Mouse (Mus musculus): ENCODE measurements around the gene Cacnb4.

The Cacnb4 gene

DNA sequence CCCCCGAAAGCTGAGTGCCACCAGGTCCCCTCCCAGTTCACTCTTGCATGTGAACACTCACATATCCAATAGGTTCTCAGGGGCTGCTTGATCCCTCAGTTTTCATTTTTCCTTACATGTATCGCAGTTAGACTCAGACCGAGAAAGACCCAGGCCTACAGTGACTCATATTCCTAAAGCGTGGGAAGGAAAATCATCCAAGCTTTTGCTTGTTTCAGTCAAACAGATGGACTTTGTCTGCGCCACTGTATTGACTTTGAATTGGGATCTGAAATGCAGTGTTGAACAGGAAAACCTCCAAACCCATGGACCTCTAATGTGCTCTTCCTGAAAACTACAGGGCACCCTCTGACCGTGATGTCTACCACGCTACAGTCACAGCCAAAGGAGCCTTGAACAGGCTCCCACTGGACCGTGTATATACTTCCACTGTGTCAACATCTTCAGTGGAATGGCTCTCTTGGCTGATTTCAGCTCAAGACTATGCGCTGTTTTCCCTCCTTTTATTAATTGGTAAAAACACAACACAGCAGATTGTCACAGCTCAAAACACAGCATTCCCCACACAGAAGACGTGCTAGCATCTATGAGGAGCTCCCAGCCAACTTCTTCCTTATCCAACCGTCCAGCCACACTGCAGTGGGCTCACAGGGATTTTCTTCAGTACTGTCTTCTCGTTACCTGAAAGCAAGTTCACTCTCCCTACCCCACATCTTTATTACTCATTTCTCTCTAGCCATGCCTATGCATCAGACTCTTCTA, 215.2 kb downstream of the Cacnb4 start:
- in situ Hi-C loops (cut with MboI; ENCODE audit: low pct_unique_long_range_greater_than_20kb in 1 of 2, low sequenced_read_pairs in 2 of 2, unreplicated experiment in 1 of 2), result no loop called here

- in situ Hi-C loops (cut with MboI; ENCODE audit: low pct_unique_long_range_greater_than_20kb in 1 of 2, low sequenced_read_pairs in 2 of 2, unreplicated experiment in 1 of 2), result no loop called here
Measured at GRCm38 (mm10) chr2:52455606-52456479, 220.8 kb downstream of the Cacnb4 start.

DNA sequence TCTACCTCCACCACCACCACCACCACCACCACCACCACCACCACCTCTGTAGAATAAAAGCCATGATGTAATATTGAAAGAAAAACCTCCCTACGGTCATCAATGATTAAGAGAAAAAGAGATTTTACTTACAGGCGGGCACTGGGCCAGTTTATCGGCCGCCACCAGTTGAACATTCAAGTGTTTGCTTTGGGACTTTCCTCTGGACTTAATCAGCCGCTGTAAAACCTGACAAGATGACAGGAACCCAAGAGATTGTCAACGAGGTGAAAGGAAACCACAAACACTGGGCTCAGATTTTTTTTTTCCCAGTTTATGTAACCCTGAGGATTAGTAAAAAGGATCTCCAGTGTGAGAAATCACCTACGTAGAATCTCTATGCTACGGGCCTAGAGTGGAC, 226.8 kb downstream of the Cacnb4 start:
- in situ Hi-C loops (cut with MboI; ENCODE audit: low pct_unique_long_range_greater_than_20kb in 1 of 2, low sequenced_read_pairs in 2 of 2, unreplicated experiment in 1 of 2), result no loop called here

GRCm38 (mm10) chr2:52448916-52449315, 227.7 kb downstream of the Cacnb4 start:
- in situ Hi-C loops (cut with MboI; ENCODE audit: low pct_unique_long_range_greater_than_20kb in 1 of 2, low sequenced_read_pairs in 2 of 2, unreplicated experiment in 1 of 2), result no loop called here

DNA sequence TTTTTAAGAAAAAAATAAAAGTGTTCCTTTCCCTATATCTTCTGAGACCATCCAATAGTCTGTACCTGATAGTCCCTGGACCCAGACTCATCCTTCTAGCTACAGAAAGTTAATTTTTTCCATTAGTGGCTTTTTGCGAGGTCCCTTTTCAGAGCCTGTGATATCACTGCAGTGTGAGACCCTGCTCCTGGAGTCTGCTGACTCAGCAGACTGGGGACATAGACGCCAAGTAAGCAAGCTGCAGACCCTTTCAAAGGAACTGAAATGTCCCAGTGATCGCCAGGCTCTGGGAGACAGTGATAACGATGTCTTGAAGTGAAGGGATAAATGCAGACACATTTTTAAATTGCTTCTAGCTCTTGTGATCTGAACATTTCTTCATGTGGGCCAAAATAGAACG, 230.0 kb downstream of the Cacnb4 start:
- in situ Hi-C loops (cut with MboI; ENCODE audit: low pct_unique_long_range_greater_than_20kb in 1 of 2, low sequenced_read_pairs in 2 of 2, unreplicated experiment in 1 of 2), result no loop called here

DNA sequence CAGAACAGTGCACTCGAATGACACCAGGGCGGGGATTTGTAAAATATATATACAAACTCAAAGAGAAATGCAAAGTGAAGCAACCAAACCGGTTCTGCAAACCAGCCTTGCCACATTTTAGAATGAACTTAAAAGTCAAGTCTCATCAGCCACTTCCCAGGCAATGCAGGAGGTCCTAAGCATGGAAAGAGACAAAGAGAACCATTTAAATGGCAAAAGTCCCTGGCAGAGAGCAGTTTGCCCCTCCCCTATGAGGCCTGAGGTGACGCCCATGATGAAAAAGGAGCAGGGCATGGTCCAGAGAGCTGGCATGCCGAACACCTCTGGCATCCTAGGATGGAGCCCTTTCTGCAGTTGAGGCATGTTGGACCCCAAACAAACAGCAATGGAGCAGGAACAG, 234.5 kb downstream of the Cacnb4 start:
- in situ Hi-C loops (cut with MboI; ENCODE audit: low pct_unique_long_range_greater_than_20kb in 1 of 2, low sequenced_read_pairs in 2 of 2, unreplicated experiment in 1 of 2), result no loop called here

DNA sequence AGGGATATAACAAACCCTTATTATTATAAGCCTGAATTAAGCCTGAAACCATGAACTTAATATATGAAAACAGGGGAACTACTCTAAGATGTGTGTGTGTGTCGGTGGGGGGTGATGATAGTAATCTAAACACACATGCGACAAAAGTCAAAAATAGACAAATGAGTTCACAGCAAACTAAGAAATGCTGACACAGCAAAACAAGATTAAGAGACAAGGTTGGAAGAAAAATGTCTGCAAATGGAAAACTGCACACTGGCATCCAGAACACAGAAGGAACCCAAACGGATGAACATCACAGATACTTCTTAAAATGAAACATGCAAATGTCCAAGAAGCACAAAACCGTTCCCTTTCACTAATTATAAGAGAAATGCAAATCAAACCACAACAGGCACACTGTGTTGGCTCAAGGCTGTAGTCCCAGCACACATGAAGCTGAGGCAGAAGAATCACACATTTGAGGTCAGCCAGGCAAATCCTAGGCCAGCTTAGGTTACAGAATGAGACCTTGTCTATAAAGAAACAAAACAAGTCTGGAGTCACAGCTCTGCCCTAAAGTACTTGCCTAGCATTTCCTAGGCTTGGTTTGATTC, 236.1 kb downstream of the Cacnb4 start:
- in situ Hi-C loops (cut with MboI; ENCODE audit: low pct_unique_long_range_greater_than_20kb in 1 of 2, low sequenced_read_pairs in 2 of 2, unreplicated experiment in 1 of 2), result no loop called here

DNA sequence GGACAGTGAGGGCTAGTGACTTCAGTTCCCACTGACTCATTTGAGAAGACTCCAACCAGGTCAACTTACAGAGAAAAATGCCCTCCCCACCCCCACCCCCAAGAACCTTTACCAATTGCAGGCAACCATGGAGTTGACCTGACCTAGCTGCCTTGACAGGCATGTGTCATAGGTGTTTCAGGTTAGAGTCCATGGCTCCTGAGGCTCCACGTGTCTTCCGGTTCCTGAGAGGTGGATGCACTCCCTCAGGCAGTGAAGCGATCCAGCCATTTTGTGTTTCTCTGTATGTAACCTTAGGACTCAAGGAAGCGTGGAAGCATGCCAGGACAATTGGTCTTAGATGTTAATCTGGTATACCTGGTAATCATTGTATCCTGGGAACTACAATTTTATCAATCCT, 238.2 kb downstream of the Cacnb4 start:
- in situ Hi-C loops (cut with MboI; ENCODE audit: low pct_unique_long_range_greater_than_20kb in 1 of 2, low sequenced_read_pairs in 2 of 2, unreplicated experiment in 1 of 2), result no loop called here

GRCm38 (mm10) chr2:52438013-52438412, 238.6 kb downstream of the Cacnb4 start:
- in situ Hi-C loops (cut with MboI; ENCODE audit: low pct_unique_long_range_greater_than_20kb in 1 of 2, low sequenced_read_pairs in 2 of 2, unreplicated experiment in 1 of 2), result no loop called here

- in situ Hi-C loops (cut with MboI; ENCODE audit: low pct_unique_long_range_greater_than_20kb in 1 of 2, low sequenced_read_pairs in 2 of 2, unreplicated experiment in 1 of 2), result no loop called here
Measured at GRCm38 (mm10) chr2:52435919-52436632, 240.6 kb downstream of the Cacnb4 start.

- in situ Hi-C loops (cut with MboI; ENCODE audit: low pct_unique_long_range_greater_than_20kb in 1 of 2, low sequenced_read_pairs in 2 of 2, unreplicated experiment in 1 of 2), result no loop called here
Measured at GRCm38 (mm10) chr2:52433365-52433764, 243.3 kb downstream of the Cacnb4 start.

- in situ Hi-C loops (cut with MboI; ENCODE audit: low pct_unique_long_range_greater_than_20kb in 1 of 2, low sequenced_read_pairs in 2 of 2, unreplicated experiment in 1 of 2), result no loop called here
Measured at GRCm38 (mm10) chr2:52427383-52427782, 249.2 kb downstream of the Cacnb4 start.

GRCm38 (mm10) chr2:52426041-52426440, 250.6 kb downstream of the Cacnb4 start:
- in situ Hi-C loops (cut with MboI; ENCODE audit: low pct_unique_long_range_greater_than_20kb in 1 of 2, low sequenced_read_pairs in 2 of 2, unreplicated experiment in 1 of 2), result no loop called here

DNA sequence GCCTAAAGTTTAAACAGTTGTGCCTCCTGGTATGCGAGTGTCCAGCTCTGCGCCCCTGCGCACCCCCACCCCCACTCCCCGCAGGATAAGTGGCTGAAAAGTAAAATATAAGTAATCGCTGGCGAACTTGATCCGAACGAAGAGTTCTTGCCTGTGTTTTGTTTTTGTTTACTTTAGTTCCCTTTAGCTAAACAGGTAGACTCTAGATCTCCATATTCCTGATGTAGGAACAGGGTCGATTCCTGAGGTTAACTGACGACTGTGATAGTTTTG, 251.2 kb downstream of the Cacnb4 start:
- in situ Hi-C loops (cut with MboI; ENCODE audit: low pct_unique_long_range_greater_than_20kb in 1 of 2, low sequenced_read_pairs in 2 of 2, unreplicated experiment in 1 of 2), result no loop called here

DNA sequence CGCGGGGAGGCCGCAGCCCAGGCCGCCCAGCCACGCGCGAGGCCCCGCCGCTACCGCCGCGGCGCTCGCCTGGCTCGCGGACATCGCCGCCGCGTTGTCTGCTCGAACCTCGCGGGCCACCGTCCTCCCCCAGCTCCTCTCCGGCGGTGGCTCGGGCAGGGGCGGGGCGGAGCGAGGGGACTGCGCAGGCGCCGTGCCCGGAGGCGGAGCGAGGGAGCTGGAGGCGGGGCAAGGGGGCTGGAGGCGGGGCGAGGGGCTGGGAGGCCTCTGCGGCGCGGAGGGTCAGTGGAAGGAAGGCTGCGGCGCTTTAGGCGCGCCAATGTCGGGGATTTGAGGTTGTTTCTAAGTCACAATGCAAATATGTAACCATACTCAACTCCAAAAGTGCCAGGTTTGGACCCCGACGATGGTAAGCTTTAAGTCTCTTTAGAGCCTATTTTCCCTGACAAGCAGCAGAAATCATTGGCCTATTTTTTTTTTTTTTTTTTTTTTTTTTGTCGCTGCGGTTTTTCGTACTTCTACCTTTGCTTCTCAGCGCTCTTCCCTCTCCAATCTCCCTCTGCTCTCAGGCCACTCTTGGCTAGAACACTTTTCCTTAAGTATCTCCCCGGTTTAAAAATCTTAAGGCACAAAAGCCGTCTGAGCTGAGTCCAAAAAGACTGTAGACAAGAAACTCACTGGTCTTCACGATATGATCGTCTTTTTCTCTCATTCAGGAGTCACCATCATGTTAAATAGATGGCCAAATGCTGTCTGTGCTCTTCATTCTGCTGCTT, 251.7 kb downstream of the Cacnb4 start, which contains the start of gene Arl5a:
TSS of gene Arl5a (minus strand) at position 155 of the 776 bp plus-strand sequence.
- in situ Hi-C loops (cut with MboI; ENCODE audit: low pct_unique_long_range_greater_than_20kb in 1 of 2, low sequenced_read_pairs in 2 of 2, unreplicated experiment in 1 of 2), result no loop called here

DNA sequence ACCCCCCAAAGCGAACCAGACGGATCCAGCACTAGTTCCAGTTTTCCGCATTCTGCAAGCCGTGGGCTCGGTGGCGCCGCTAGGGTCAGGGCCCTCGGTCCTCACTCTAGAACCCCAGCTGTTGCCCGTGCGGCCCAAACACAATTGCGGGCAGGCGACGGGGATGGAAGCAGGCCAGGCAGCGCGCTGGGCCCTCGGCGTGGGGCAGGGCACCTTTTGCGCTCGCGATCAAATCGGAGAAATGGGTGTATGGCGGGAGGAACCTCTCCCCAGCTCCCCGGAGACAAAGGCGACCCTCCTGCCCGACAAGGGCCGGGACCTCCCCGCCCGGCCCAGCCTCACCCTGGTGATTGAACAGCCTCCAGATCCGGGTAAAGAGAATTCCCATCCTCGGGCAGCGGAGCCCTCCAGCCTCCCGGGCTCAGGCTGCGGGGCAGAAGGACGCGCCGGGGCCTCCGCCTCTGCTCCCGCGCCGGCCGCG, 252.3 kb downstream of the Cacnb4 start:
- in situ Hi-C loops (cut with MboI; ENCODE audit: low pct_unique_long_range_greater_than_20kb in 1 of 2, low sequenced_read_pairs in 2 of 2, unreplicated experiment in 1 of 2), result no loop called here

GRCm38 (mm10) chr2:52423611-52424247, 252.9 kb downstream of the Cacnb4 start:
- in situ Hi-C loops (cut with MboI; ENCODE audit: low pct_unique_long_range_greater_than_20kb in 1 of 2, low sequenced_read_pairs in 2 of 2, unreplicated experiment in 1 of 2), result no loop called here
